ENCODE assay signal across 22 mouse cellular contexts in genomic region chr5:43481824-43482223, GRCm38 (mm10). TPM values are rescaled to one million over a fixed set of nuclear protein-coding genes. Genes with fewer than 3 reads are reported as not detected.
"Had no signal": no experiment of that assay in that cellular context is flagged by ENCODE, and none has a peak within 500 bp of the region (broad histone marks: within the 10 kb centered on the region; RNA-seq: fewer than 3 reads in every experiment).

No protein-coding gene starts in this region.

- ATAC-seq: liver, postnatal 0 days; lung, postnatal 0 days; midbrain, embryonic 16.5 days had no signal

- H3K27me3 ChIP-seq: lung, embryonic 15.5 days; megakaryocyte, embryonic 14.5 days; midbrain, embryonic 12.5 days; neural tube, embryonic 13.5 days; neural tube, embryonic 15.5 days; stomach, embryonic 15.5 days had no signal

- H3K27ac ChIP-seq: lung, embryonic 15.5 days; macrophage; midbrain, embryonic 10.5 days; midbrain, embryonic 12.5 days; neural tube, embryonic 13.5 days; neural tube, embryonic 15.5 days; stomach, embryonic 15.5 days; stomach, postnatal 0 days had no signal

- H3K4me3 ChIP-seq: lung, embryonic 15.5 days; megakaryocyte, embryonic 14.5 days; midbrain, embryonic 10.5 days; midbrain, embryonic 12.5 days; myocyte; neural tube, embryonic 13.5 days; neural tube, embryonic 15.5 days; stomach, embryonic 15.5 days had no signal

- H3K9ac ChIP-seq: liver, postnatal 0 days; lung, embryonic 15.5 days; midbrain, embryonic 12.5 days; neural tube, embryonic 13.5 days; neural tube, embryonic 15.5 days; stomach, embryonic 15.5 days had no signal

- H3K9me3 ChIP-seq: lung, embryonic 15.5 days; megakaryocyte, embryonic 14.5 days; midbrain, embryonic 10.5 days; midbrain, embryonic 12.5 days; neural tube, embryonic 13.5 days; neural tube, embryonic 15.5 days; stomach, embryonic 15.5 days had no signal

- H3K4me2 ChIP-seq: lung, embryonic 15.5 days; midbrain, embryonic 12.5 days; neural tube, embryonic 13.5 days; neural tube, embryonic 15.5 days; stomach, embryonic 15.5 days had no signal

- H3K36me3 ChIP-seq: lung, embryonic 15.5 days; midbrain, embryonic 10.5 days; midbrain, embryonic 12.5 days; neural tube, embryonic 13.5 days; neural tube, embryonic 15.5 days; stomach, embryonic 15.5 days had no signal

- DNase-seq: liver, postnatal 0 days; lung, adult 2 months; lung, postnatal 14 days; lung, postnatal 36 days; midbrain, embryonic 14.5 days; retina, postnatal 1 day; right cerebral cortex, adult 18-20 months; thymus, adult 2 months; thymus, postnatal 14 days; thymus, postnatal 36 days had no signal

- H3K4me1 ChIP-seq: lung, embryonic 15.5 days; megakaryocyte, embryonic 14.5 days; midbrain, embryonic 12.5 days; neural tube, embryonic 13.5 days; neural tube, embryonic 15.5 days; stomach, embryonic 15.5 days had no signal

RNA-seq across cellular contexts. Expression of gene C1qtnf7, which starts 33.5 kb away (rescaled TPM):
- polyA plus RNA-seq: macrophage, myocyte had no signal
